Mouse (Mus musculus): ENCODE measurements around the gene Glt28d2. TPM values are rescaled to one million over a fixed set of nuclear protein-coding genes. Genes with fewer than 3 reads are reported as not detected.
A peak's percentile ranks its signal among the peaks of the same experiment; 100 is the strongest.

Gene Glt28d2
- polyA plus RNA-seq, 1 experiment from 2014 or later, result 0.29 TPM

- no peak for ATAC-seq (ENCODE audit: low FRiP score)
- 12% methylated on average over 4 of the region's 4 CpGs for WGBS
- H3K4me2 ChIP-seq, result no peak overlapping the region
Observed at GRCm38 (mm10) chr3:85917600-85917999, 30.3 kb upstream of the Glt28d2 start.

GRCm38 (mm10) chr3:85914806-85915205 is 27.5 kb upstream of the Glt28d2 start:
- ATAC-seq (ENCODE audit: low FRiP score), result no peak
- Histone ChIP-seq H3K4me1 (no peaks in the 10 kb centered on the region), H3K4me3 (replicated peaks) (no peak overlapping the region), H3K9me3 (replicated peaks) (no peaks in the 10 kb centered on the region), H3K27ac (replicated peaks) (no peak overlapping the region), H3K9ac (replicated peaks) (no peak overlapping the region), H3K4me2 (no peak overlapping the region), H3K27me3 (replicated peaks) (no peaks in the 10 kb centered on the region), H3K36me3 (no peaks in the 10 kb centered on the region)
- 95% methylated on average over 6 of the region's 6 CpGs for WGBS

More at GRCm38 (mm10) chr3:85917600-85917999, 30.3 kb upstream of the Glt28d2 start:
- no peaks in the 10 kb centered on the region for H3K27me3 ChIP-seq (replicated peaks)
- H3K27ac ChIP-seq (replicated peaks), result no peak overlapping the region
- no peaks in the 10 kb centered on the region for H3K4me1 ChIP-seq
- no peaks in the 10 kb centered on the region for H3K36me3 ChIP-seq
- H3K4me3 ChIP-seq (replicated peaks), result no peak overlapping the region
- no peak overlapping the region for H3K9ac ChIP-seq (replicated peaks)
- H3K9me3 ChIP-seq (replicated peaks), result no peaks in the 10 kb centered on the region

- no peaks in the 10 kb centered on the region for H3K36me3 ChIP-seq
- H3K9me3 ChIP-seq (replicated peaks), result no peaks in the 10 kb centered on the region
- no peaks in the 10 kb centered on the region for H3K27me3 ChIP-seq (replicated peaks)
- no peak for ATAC-seq (ENCODE audit: low FRiP score)
- 56% methylated on average over 7 of the region's 7 CpGs for WGBS
- H3K4me1 ChIP-seq, result no peaks in the 10 kb centered on the region
- no peak overlapping the region for H3K27ac ChIP-seq (replicated peaks)
- H3K9ac ChIP-seq (replicated peaks), result no peak overlapping the region
- no peak overlapping the region for H3K4me2 ChIP-seq
- H3K4me3 ChIP-seq (replicated peaks), result no peak overlapping the region
Observed at GRCm38 (mm10) chr3:85907136-85907535, 19.8 kb upstream of the Glt28d2 start.

GRCm38 (mm10) chr3:85904371-85904770 is 17.1 kb upstream of the Glt28d2 start:
- H3K4me1 ChIP-seq, result no peaks in the 10 kb centered on the region
- H3K36me3 ChIP-seq, result no peaks in the 10 kb centered on the region
- no peak overlapping the region for H3K4me2 ChIP-seq
- no peaks in the 10 kb centered on the region for H3K9me3 ChIP-seq (replicated peaks)
- H3K27ac ChIP-seq (replicated peaks), result no peak overlapping the region
- no peak overlapping the region for H3K4me3 ChIP-seq (replicated peaks)
- no peak overlapping the region for H3K9ac ChIP-seq (replicated peaks)
- H3K27me3 ChIP-seq (replicated peaks), result no peaks in the 10 kb centered on the region
- ATAC-seq (ENCODE audit: low FRiP score), result no peak

GRCm38 (mm10) chr3:85895020-85895419 is 7.7 kb upstream of the Glt28d2 start:
- ATAC-seq (ENCODE audit: low FRiP score), result no peak

GRCm38 (mm10) chr3:85891571-85891970 is 4.3 kb upstream of the Glt28d2 start:
- Histone ChIP-seq H3K27me3 (replicated peaks) (peaks cover 20% of the 10 kb centered on the region), H3K4me1 (peaks cover 19% of the 10 kb centered on the region), H3K36me3 (no peaks in the 10 kb centered on the region), H3K27ac (replicated peaks) (no peak overlapping the region), H3K4me2 (no peak overlapping the region), H3K9ac (replicated peaks) (no peak overlapping the region), H3K9me3 (replicated peaks) (no peaks in the 10 kb centered on the region), H3K4me3 (replicated peaks) (no peak overlapping the region)
- WGBS, result 74% methylated on average over 1 of the region's 1 CpGs
- no peak for ATAC-seq (ENCODE audit: low FRiP score)

More at GRCm38 (mm10) chr3:85895020-85895419, 7.7 kb upstream of the Glt28d2 start:
- no peak overlapping the region for H3K4me3 ChIP-seq (replicated peaks)
- H3K4me1 ChIP-seq, result no peaks in the 10 kb centered on the region
- H3K36me3 ChIP-seq, result no peaks in the 10 kb centered on the region
- no peak overlapping the region for H3K9ac ChIP-seq (replicated peaks)
- no peaks in the 10 kb centered on the region for H3K27me3 ChIP-seq (replicated peaks)
- no peak overlapping the region for H3K27ac ChIP-seq (replicated peaks)
- 93% methylated on average over 5 of the region's 5 CpGs for WGBS
- H3K4me2 ChIP-seq, result no peak overlapping the region
- H3K9me3 ChIP-seq (replicated peaks), result no peaks in the 10 kb centered on the region

- ATAC-seq (ENCODE audit: low FRiP score), result no peak
- H3K4me2 ChIP-seq, result peak overlapping the region; percentile 99
- peaks cover 23% of the 10 kb centered on the region for H3K4me1 ChIP-seq
- WGBS, result 19% methylated on average over 11 of the region's 11 CpGs
- H3K9me3 ChIP-seq (replicated peaks), result no peaks in the 10 kb centered on the region
- H3K27me3 ChIP-seq (replicated peaks), result peaks cover 31% of the 10 kb centered on the region
- H3K4me3 ChIP-seq (replicated peaks), result peak overlapping the region; percentile 55
- no peak overlapping the region for H3K27ac ChIP-seq (replicated peaks)
- no peaks in the 10 kb centered on the region for H3K36me3 ChIP-seq
- H3K9ac ChIP-seq (replicated peaks), result no peak overlapping the region
Observed at GRCm38 (mm10) chr3:85888221-85888671, 930 bp upstream of the Glt28d2 start.

GRCm38 (mm10) chr3:85886636-85887238 is 579 bp downstream of the Glt28d2 start:
- H3K9ac ChIP-seq (replicated peaks), result peak overlapping the region; percentile 38
- peaks cover 31% of the 10 kb centered on the region for H3K27me3 ChIP-seq (replicated peaks)
- H3K36me3 ChIP-seq, result no peaks in the 10 kb centered on the region
- H3K9me3 ChIP-seq (replicated peaks), result no peaks in the 10 kb centered on the region
- H3K4me3 ChIP-seq (replicated peaks), result peak overlapping the region; percentile 55
- WGBS, result 3% methylated on average over 22 of the region's 22 CpGs
- peaks cover 23% of the 10 kb centered on the region for H3K4me1 ChIP-seq
- no peak overlapping the region for H3K27ac ChIP-seq (replicated peaks)
- peak overlapping the region; percentile 99 for H3K4me2 ChIP-seq
- peak; percentile 73; the same call in 1 of the 2 replicates for ATAC-seq (ENCODE audit: low FRiP score)

GRCm38 (mm10) chr3:85885906-85886305 is 1.4 kb downstream of the Glt28d2 start:
- Histone ChIP-seq H3K36me3 (no peaks in the 10 kb centered on the region), H3K9ac (replicated peaks) (no peak overlapping the region), H3K4me2 (no peak overlapping the region), H3K4me3 (replicated peaks) (no peak overlapping the region), H3K27me3 (replicated peaks) (peaks cover 31% of the 10 kb centered on the region), H3K27ac (replicated peaks) (no peak overlapping the region), H3K9me3 (replicated peaks) (no peaks in the 10 kb centered on the region), H3K4me1 (peaks cover 23% of the 10 kb centered on the region)
- WGBS, result 17% methylated on average over 1 of the region's 1 CpGs
- ATAC-seq (ENCODE audit: low FRiP score), result no peak

- 86% methylated on average over 2 of the region's 2 CpGs for WGBS
- H3K27me3 ChIP-seq (replicated peaks), result peaks cover 3% of the 10 kb centered on the region; the same call in 1 of the 2 replicates
Observed at GRCm38 (mm10) chr3:85880687-85881086, 6.6 kb downstream of the Glt28d2 start.

GRCm38 (mm10) chr3:85880068-85880467 is 7.2 kb downstream of the Glt28d2 start:
- no peak overlapping the region for H3K9ac ChIP-seq (replicated peaks)
- no peaks in the 10 kb centered on the region for H3K9me3 ChIP-seq (replicated peaks)
- no peak for ATAC-seq (ENCODE audit: low FRiP score)
- no peak overlapping the region for H3K4me3 ChIP-seq (replicated peaks)
- H3K36me3 ChIP-seq, result no peaks in the 10 kb centered on the region
- no peak overlapping the region for H3K4me2 ChIP-seq
- no peaks in the 10 kb centered on the region for H3K4me1 ChIP-seq
- peaks cover 3% of the 10 kb centered on the region; the same call in 1 of the 2 replicates for H3K27me3 ChIP-seq (replicated peaks)
- WGBS, result 93% methylated on average over 8 of the region's 8 CpGs
- H3K27ac ChIP-seq (replicated peaks), result no peak overlapping the region

More at GRCm38 (mm10) chr3:85880687-85881086, 6.6 kb downstream of the Glt28d2 start:
- Histone ChIP-seq H3K36me3 (no peaks in the 10 kb centered on the region), H3K4me1 (no peaks in the 10 kb centered on the region), H3K27ac (replicated peaks) (no peak overlapping the region), H3K4me3 (replicated peaks) (no peak overlapping the region), H3K4me2 (no peak overlapping the region), H3K9me3 (replicated peaks) (no peaks in the 10 kb centered on the region), H3K9ac (replicated peaks) (no peak overlapping the region)
- no peak for ATAC-seq (ENCODE audit: low FRiP score)

- Histone ChIP-seq H3K4me1 (no peaks in the 10 kb centered on the region), H3K27me3 (replicated peaks) (no peaks in the 10 kb centered on the region), H3K36me3 (no peaks in the 10 kb centered on the region), H3K27ac (replicated peaks) (no peak overlapping the region), H3K9me3 (replicated peaks) (no peaks in the 10 kb centered on the region), H3K4me2 (no peak overlapping the region), H3K9ac (replicated peaks) (no peak overlapping the region), H3K4me3 (replicated peaks) (no peak overlapping the region)
- no peak for ATAC-seq (ENCODE audit: low FRiP score)
- 87% methylated on average over 5 of the region's 5 CpGs for WGBS
Observed at GRCm38 (mm10) chr3:85878911-85879310, 8.4 kb downstream of the Glt28d2 start.

Measured in neural tube, embryonic 15.5 days (tissue).